Comparison of ENCODE assay signal across 21 mouse cellular contexts in the genomic region with DNA sequence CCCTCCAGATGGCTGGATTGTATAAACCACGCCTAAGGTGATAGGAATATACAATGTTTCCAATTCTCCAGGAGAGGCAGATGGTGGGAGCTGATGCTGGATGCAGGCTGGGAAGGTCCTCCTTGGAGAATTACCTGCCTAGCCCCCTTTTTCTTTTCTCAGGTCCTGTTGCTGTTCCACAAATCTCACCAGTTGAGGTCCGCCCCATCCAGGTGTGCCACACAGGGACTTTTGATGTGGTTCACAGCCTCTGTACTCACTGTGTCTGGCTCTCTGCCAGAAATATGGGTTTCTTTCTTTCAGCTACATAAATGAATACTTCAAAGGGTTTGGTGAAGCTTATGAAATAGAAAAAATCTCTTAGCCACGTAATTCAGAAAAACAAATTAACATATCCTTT. TPM values are rescaled to one million over a fixed set of nuclear protein-coding genes. Genes with fewer than 3 reads are reported as not detected.
DNase-seq lines count a peak whose midpoint lies in the region; ATAC-seq and TF ChIP-seq lines count a peak whose summit lies in the region.
"Had no signal": no experiment of that assay in that cellular context is flagged by ENCODE, and none has a peak within 500 bp of the region (broad histone marks: within the 10 kb centered on the region; RNA-seq: fewer than 3 reads in every experiment).

No protein-coding gene starts in this region.

- no peak for ATAC-seq in kidney, embryonic 16.5 days (ENCODE audit: low FRiP score, low TSS enrichment)
- ATAC-seq: forebrain, embryonic 15.5 days; midbrain, embryonic 16.5 days had no signal

- TF ChIP-seq POLR2A in kidney, adult 2 months (IDR thresholded peaks at IDR 0.05; ENCODE audit: low read depth, low read length) = no peak

- H3K4me3 ChIP-seq in kidney, embryonic 16.5 days (ENCODE audit: low read length) = no peak overlapping the region
- no peak overlapping the region for H3K4me3 ChIP-seq in kidney, adult 2 months (ENCODE audit: insufficient read depth, low read depth, low read length)
- H3K4me3 ChIP-seq: forebrain, embryonic 15.5 days; heart, embryonic 13.5 days; hindbrain, embryonic 15.5 days; limb, embryonic 15.5 days; neural tube, embryonic 12.5 days had no signal

- no peak overlapping the region for H3K9ac ChIP-seq in kidney, embryonic 16.5 days (replicated peaks; ENCODE audit: low read length)
- H3K9ac ChIP-seq: forebrain, embryonic 15.5 days; heart, embryonic 13.5 days; hindbrain, embryonic 15.5 days; limb, embryonic 15.5 days; neural tube, embryonic 12.5 days had no signal

- H3K9me3 ChIP-seq in kidney, embryonic 16.5 days (ENCODE audit: low read length) = no peaks in the 10 kb centered on the region
- H3K9me3 ChIP-seq: forebrain, embryonic 15.5 days; heart, embryonic 13.5 days; hindbrain, embryonic 15.5 days; limb, embryonic 15.5 days; neural tube, embryonic 12.5 days had no signal

- DNase-seq in lung, postnatal 25 days (ENCODE audit: low spot score) = peak; percentile 39
- DNase-seq in lung, postnatal 14 days = no peak
- DNase-seq in CD4-positive, CD25-positive, alpha-beta regulatory T cell, adult 2 months (ENCODE audit: low read depth, low spot score) = peak; percentile 92
- DNase-seq in induced T-regulatory cell, adult 2 months (ENCODE audit: low read depth) = peak; percentile 93
- peak; percentile 92 for DNase-seq in thymus, postnatal 0 days (ENCODE audit: low spot score)
- DNase-seq in left cerebral cortex, adult 9 months (ENCODE audit: low spot score in 2 of 2) = no peak
- DNase-seq in kidney, adult 2 months = no peak
- DNase-seq: cerebellum, postnatal 36 days; heart, adult 11 months; heart, postnatal 36 days; kidney, adult 11 months; kidney, postnatal 25 days; right cerebral cortex, postnatal 14 days had no signal

- 69% methylated on average over 3 of the region's 3 CpGs for WGBS in kidney, embryonic 16.5 days
- WGBS in kidney, adult 2 months = 76% methylated on average over 3 of the region's 3 CpGs

- no peak overlapping the region for H3K27ac ChIP-seq in kidney, embryonic 16.5 days (ENCODE audit: low read length)
- no peak overlapping the region for H3K27ac ChIP-seq in kidney, adult 2 months (ENCODE audit: insufficient read depth, low read depth, low read length)
- H3K27ac ChIP-seq: forebrain, embryonic 15.5 days; heart, embryonic 13.5 days; hindbrain, embryonic 15.5 days; limb, embryonic 15.5 days; neural tube, embryonic 12.5 days had no signal

- no peak for TF ChIP-seq CTCF in kidney, adult 2 months (conservative IDR thresholded peaks at IDR 0.05; ENCODE audit: insufficient read depth, insufficient read length, low read depth, low read length)

- H3K36me3 ChIP-seq in kidney, embryonic 16.5 days (ENCODE audit: insufficient read depth, low read length) = no peaks in the 10 kb centered on the region
- H3K36me3 ChIP-seq in kidney, adult 2 months (ENCODE audit: control insufficient read depth, insufficient read depth, low read length) = no peaks in the 10 kb centered on the region
- H3K36me3 ChIP-seq: forebrain, embryonic 15.5 days; heart, embryonic 13.5 days; hindbrain, embryonic 15.5 days; limb, embryonic 15.5 days; neural tube, embryonic 12.5 days had no signal

- H3K27me3 ChIP-seq in kidney, embryonic 16.5 days (ENCODE audit: insufficient read depth, low read length) = peaks cover 13% of the 10 kb centered on the region
- no peaks in the 10 kb centered on the region for H3K27me3 ChIP-seq in kidney, adult 2 months (replicated peaks; ENCODE audit: control insufficient read depth, insufficient read depth, low read length)

- no peak overlapping the region for H3K4me2 ChIP-seq in kidney, embryonic 16.5 days (replicated peaks; ENCODE audit: low read depth, low read length)
- H3K4me2 ChIP-seq: forebrain, embryonic 15.5 days; heart, embryonic 13.5 days; hindbrain, embryonic 15.5 days; limb, embryonic 15.5 days; neural tube, embryonic 12.5 days had no signal

- H3K4me1 ChIP-seq in kidney, embryonic 16.5 days (ENCODE audit: insufficient read depth, low read length) = peaks cover 12% of the 10 kb centered on the region; the same call in 1 of the 2 replicates
- H3K4me1 ChIP-seq in kidney, adult 2 months (ENCODE audit: control insufficient read depth, insufficient read depth, low read length) = no peaks in the 10 kb centered on the region

RNA-seq across cellular contexts. Expression of a gene that starts 5.0 kb away (rescaled TPM):
- 12.7 and 17.3 TPM in 2 replicates for polyA plus RNA-seq in thymus, postnatal 0 days (2015; fragmentation: Nextera tagmentation; extraction: Ambion mirVana)
- 1.3 and 1.7 TPM in 2 replicates for polyA plus RNA-seq in kidney, embryonic 16.5 days (2015; fragmentation: Nextera tagmentation; extraction: Ambion mirVana)
- polyA plus RNA-seq in kidney, adult 2 months (2012; rRNA removed) = 1.7 and 2.5 TPM in 2 replicates

RNA-seq across cellular contexts. Expression of a gene that starts 13.8 kb away (rescaled TPM):
- polyA plus RNA-seq in thymus, postnatal 0 days (2015; fragmentation: Nextera tagmentation; extraction: Ambion mirVana) = 0.13 and 0.46 TPM in 2 replicates
- polyA plus RNA-seq in kidney, embryonic 16.5 days (2015; fragmentation: Nextera tagmentation; extraction: Ambion mirVana) = 14.3 and 17.3 TPM in 2 replicates
- polyA plus RNA-seq in kidney, adult 2 months (2012; rRNA removed) = 26.7 and 29.8 TPM in 2 replicates
- polyA plus RNA-seq: embryonic facial prominence, embryonic 11.5 days; forebrain, embryonic 15.5 days; heart, embryonic 13.5 days; hindbrain, embryonic 15.5 days; limb, embryonic 15.5 days; midbrain, embryonic 16.5 days; neural tube, embryonic 12.5 days had no signal

Comparison
In these comparisons a context has a peak if more than half of its experiments do, and no peak if none do; other contexts are left out.
1. DNase-seq: peak in lung, postnatal 25 days (single experiment), CD4-positive, CD25-positive, alpha-beta regulatory T cell, adult 2 months (single experiment), induced T-regulatory cell, adult 2 months (single experiment) and thymus, postnatal 0 days (single experiment); none in lung, postnatal 14 days (single experiment), left cerebral cortex, adult 9 months (0 of 2) and kidney, adult 2 months (single experiment).
2. RNA of a gene that starts 13.8 kb away (polyA plus RNA-seq): 26.7 to 29.8 TPM in kidney, adult 2 months and 14.3 to 17.3 TPM in kidney, embryonic 16.5 days; 0.13 to 0.46 TPM in thymus, postnatal 0 days; every median in the first group is over 10 times any median in the second.